ENCODE assay signal across 12 mouse cellular contexts in genomic region chr1:161734741-161735211, GRCm38 (mm10). TPM values are rescaled to one million over a fixed set of nuclear protein-coding genes. Genes with fewer than 3 reads are reported as not detected.
DNase-seq lines count a peak whose midpoint lies in the region; ATAC-seq and TF ChIP-seq lines count a peak whose summit lies in the region.
"Had no signal": no experiment of that assay in that cellular context is flagged by ENCODE, and none has a peak within 500 bp of the region (broad histone marks: within the 10 kb centered on the region; RNA-seq: fewer than 3 reads in every experiment).

No protein-coding gene starts in this region.

- CTCF ChIA-PET in Patski (lab: Charles Lee) = interaction anchor here (1.0 to 1.3 kb wide), 5 partner anchors 13 to 334 kb away, joined by 3 to 6 read pairs (median 4); no protein-coding TSS in a partner anchor

- no peak overlapping the region for H3K27ac ChIP-seq in stomach, embryonic 16.5 days (ENCODE audit: low read length)
- H3K27ac ChIP-seq in stomach, postnatal 0 days (replicated peaks) = no peak overlapping the region
- H3K27ac ChIP-seq: heart, embryonic 15.5 days; layer of hippocampus, adult 2 months had no signal

- H3K4me1 ChIP-seq in stomach, embryonic 16.5 days (ENCODE audit: control insufficient read depth, insufficient read depth, low read length) = no peaks in the 10 kb centered on the region
- no peaks in the 10 kb centered on the region for H3K4me1 ChIP-seq in stomach, postnatal 0 days (replicated peaks; ENCODE audit: control insufficient read depth, insufficient read depth)
- H3K4me1 ChIP-seq: heart, embryonic 15.5 days had no signal

- POLR2A ChIA-PET in Patski (lab: Charles Lee) = no interaction called here

- 0 out of 2 replicates have a peak overlapping the region, but pooled peaks have one; percentile 2 for H3K4me2 ChIP-seq in stomach, embryonic 16.5 days (ENCODE audit: low read depth, low read length)
- H3K4me2 ChIP-seq in stomach, postnatal 0 days (replicated peaks; ENCODE audit: low read depth) = no peak overlapping the region
- H3K4me2 ChIP-seq: heart, embryonic 15.5 days; midbrain, embryonic 11.5 days had no signal

- no peak for TF ChIP-seq EP300 in stomach, postnatal 0 days (optimal IDR thresholded peaks at IDR 0.05)

- 72% methylated on average over 14 of the region's 14 CpGs for WGBS in stomach, embryonic 16.5 days
- WGBS in stomach, postnatal 0 days = 70% methylated on average over 14 of the region's 14 CpGs

- in situ Hi-C loops in Patski (cut with MboI; ENCODE audit: low pct_unique_long_range_greater_than_20kb) = loop anchor here (5.0 to 25.0 kb wide), 4 partner anchors 47 to 772 kb away; no protein-coding TSS in a partner anchor

- TF ChIP-seq CTCF in stomach, postnatal 0 days (IDR thresholded peaks at IDR 0.05; ENCODE audit: low read depth) = no peak
- no peak for TF ChIP-seq CTCF in Patski (IDR thresholded peaks at IDR 0.05)

- H3K4me3 ChIP-seq in stomach, embryonic 16.5 days (replicated peaks; ENCODE audit: low read length) = no peak overlapping the region
- H3K4me3 ChIP-seq in stomach, postnatal 0 days (ENCODE audit: low read depth, low read length) = no peak overlapping the region
- H3K4me3 ChIP-seq: heart, embryonic 15.5 days; layer of hippocampus, adult 2 months had no signal

- DNase-seq in stomach, postnatal 0 days (ENCODE audit: low spot score) = no peak
- peak; percentile 85 for DNase-seq in Patski (ENCODE audit: low read depth, low spot score)
- peak; percentile 81 for DNase-seq in induced T-regulatory cell, adult 2 months (ENCODE audit: low read depth)
- peak; percentile 80 to 85 for DNase-seq in natural killer cell, adult 2 months (ENCODE audit: low spot score in 2 of 2)
- DNase-seq in gastrocnemius, postnatal 25 days = no peak
- DNase-seq in right cerebral cortex, postnatal 4 days = no peak
- no peak for DNase-seq in layer of hippocampus, adult 18-20 months (ENCODE audit: low spot score in 2 of 2)

- H3K36me3 ChIP-seq in stomach, embryonic 16.5 days (ENCODE audit: control insufficient read depth, insufficient read depth, low read length) = no peaks in the 10 kb centered on the region
- H3K36me3 ChIP-seq in stomach, postnatal 0 days (ENCODE audit: control insufficient read depth, insufficient read depth, low read length) = no peaks in the 10 kb centered on the region
- H3K36me3 ChIP-seq: heart, embryonic 15.5 days had no signal

- no peak overlapping the region for H3K9ac ChIP-seq in stomach, embryonic 16.5 days (ENCODE audit: low read length)
- no peak overlapping the region for H3K9ac ChIP-seq in stomach, postnatal 0 days (ENCODE audit: low read length)
- H3K9ac ChIP-seq: heart, embryonic 15.5 days had no signal

- H3K9me3 ChIP-seq in stomach, embryonic 16.5 days (replicated peaks; ENCODE audit: control insufficient read depth, low read length) = no peaks in the 10 kb centered on the region
- H3K9me3 ChIP-seq in stomach, postnatal 0 days (ENCODE audit: control insufficient read depth, low read length) = no peaks in the 10 kb centered on the region
- H3K9me3 ChIP-seq: heart, embryonic 15.5 days had no signal

- ATAC-seq in stomach, embryonic 16.5 days (ENCODE audit: insufficient read depth, low FRiP score) = no peak
- ATAC-seq in stomach, postnatal 0 days (ENCODE audit: low FRiP score, low TSS enrichment) = no peak
- ATAC-seq in Patski = peak; percentile 96

- H3K27me3 ChIP-seq in stomach, embryonic 16.5 days (ENCODE audit: control insufficient read depth, insufficient read depth, low read length) = no peaks in the 10 kb centered on the region
- no peaks in the 10 kb centered on the region for H3K27me3 ChIP-seq in stomach, postnatal 0 days (ENCODE audit: control insufficient read depth, insufficient read depth, low read length)
- peaks cover 6% of the 10 kb centered on the region for H3K27me3 ChIP-seq in Patski
- H3K27me3 ChIP-seq: heart, embryonic 15.5 days had no signal

RNA-seq across cellular contexts. Expression of gene Fasl, which starts 53.5 kb away (rescaled TPM):
- polyA plus RNA-seq in stomach, embryonic 16.5 days (2015; fragmentation: Nextera tagmentation; extraction: Ambion mirVana) = not detected in 2 replicates
- polyA plus RNA-seq in stomach, postnatal 0 days (2015; fragmentation: Nextera tagmentation; extraction: Ambion mirVana) = not detected in 2 replicates
- not detected for polyA plus RNA-seq in Patski (2021)
- not detected for total RNA-seq in gastrocnemius, postnatal 25 days (2021)
- not detected for total RNA-seq in layer of hippocampus, adult 18-20 months (2021)
- polyA plus RNA-seq: embryonic facial prominence, embryonic 11.5 days had no signal

Comparison
In these comparisons a context has a peak if more than half of its experiments do, and no peak if none do; other contexts are left out.
1. DNase-seq: peak in Patski (single experiment), induced T-regulatory cell, adult 2 months (single experiment) and natural killer cell, adult 2 months (2 of 2); none in stomach, postnatal 0 days (single experiment), gastrocnemius, postnatal 25 days (single experiment), right cerebral cortex, postnatal 4 days (single experiment) and layer of hippocampus, adult 18-20 months (0 of 2).